Mouse (Mus musculus): ENCODE data around the gene Bco1. TPM values are rescaled to one million over a fixed set of nuclear protein-coding genes. Genes with fewer than 3 reads are reported as not detected.

The Bco1 gene
- polyA plus RNA-seq, 1 experiment from 2014 or later = 1.2 TPM

DNA sequence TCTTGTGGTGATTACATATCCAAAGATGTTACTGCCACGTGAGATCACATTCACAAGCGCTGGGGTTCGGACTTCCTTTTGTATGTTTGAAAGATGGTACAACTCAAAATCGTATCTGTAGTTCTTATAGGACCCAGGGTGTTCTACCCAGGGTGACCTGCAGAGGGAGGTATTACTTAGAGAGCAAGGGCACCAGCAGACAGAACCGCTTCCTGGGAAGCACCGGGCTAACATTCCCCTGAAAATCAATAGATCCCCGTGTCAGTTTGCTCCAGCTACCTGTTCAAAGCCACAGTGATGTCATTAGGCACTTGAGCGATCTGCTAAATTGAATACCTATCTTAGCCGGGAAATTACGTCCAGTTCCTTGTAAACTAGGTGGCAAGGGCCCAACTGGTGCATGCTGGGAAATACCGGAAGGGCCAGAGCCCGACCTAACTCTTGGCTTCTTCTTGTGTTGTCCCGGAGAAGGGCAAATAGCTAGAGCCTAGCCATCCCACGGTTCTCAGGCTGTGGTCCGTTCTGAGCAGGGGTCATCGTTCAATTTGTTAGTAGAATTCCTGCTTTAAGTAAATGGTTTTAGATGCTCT, 14.2 kb downstream of the Bco1 start:
- H3K4me3 ChIP-seq (replicated peaks; ENCODE audit: low read length) = no peak overlapping the region

DNA sequence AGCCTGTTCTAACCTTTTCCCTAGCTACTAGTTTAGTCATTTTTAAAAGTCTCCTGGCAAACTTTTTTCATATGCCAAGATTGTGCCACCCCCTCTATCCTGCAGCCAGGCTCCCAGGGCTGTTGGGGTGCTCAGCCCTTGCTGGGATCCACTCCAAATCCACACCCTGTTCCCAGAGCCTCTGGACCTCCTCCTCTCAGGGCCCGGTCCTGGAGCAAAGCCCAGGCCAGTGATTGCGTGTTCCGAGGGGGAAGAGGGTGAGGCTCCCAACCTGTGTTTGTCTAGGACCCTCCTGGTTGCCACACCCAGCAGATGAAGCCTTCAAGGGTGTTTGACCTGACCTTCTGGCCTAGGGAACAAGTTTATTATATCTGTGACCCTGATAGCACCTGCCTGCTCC, 16.0 kb downstream of the Bco1 start:
- peak overlapping the region; percentile 70 for H3K27ac ChIP-seq (ENCODE audit: low read length)
- H3K9me3 ChIP-seq (replicated peaks; ENCODE audit: control insufficient read depth, low read length) = 0 out of 2 replicates have a peak, but pooled peaks cover 5% of the 10 kb centered on the region
- no peaks in the 10 kb centered on the region for H3K27me3 ChIP-seq (ENCODE audit: control insufficient read depth, insufficient read depth, low read length)
- peaks cover 4% of the 10 kb centered on the region; the same call in 1 of the 2 replicates for H3K4me1 ChIP-seq (ENCODE audit: control insufficient read depth, insufficient read depth, low read length)
- H3K4me2 ChIP-seq (ENCODE audit: low read depth, low read length) = no peak overlapping the region
- 66% methylated on average over 3 of the region's 3 CpGs for WGBS
- H3K36me3 ChIP-seq (ENCODE audit: control insufficient read depth, insufficient read depth, low read length) = no peaks in the 10 kb centered on the region
- no peak for ATAC-seq (ENCODE audit: insufficient read depth, low FRiP score)
- no peak overlapping the region for H3K4me3 ChIP-seq (replicated peaks; ENCODE audit: low read length)
- no peak overlapping the region for H3K9ac ChIP-seq (ENCODE audit: low read length)

More for the DNA sequence above, 14.2 kb downstream of the Bco1 start:
- ATAC-seq (ENCODE audit: insufficient read depth, low FRiP score) = no peak
- Histone ChIP-seq H3K4me2 (ENCODE audit: low read depth, low read length) (no peak overlapping the region), H3K36me3 (ENCODE audit: control insufficient read depth, insufficient read depth, low read length) (no peaks in the 10 kb centered on the region), H3K27me3 (ENCODE audit: control insufficient read depth, insufficient read depth, low read length) (no peaks in the 10 kb centered on the region), H3K9me3 (replicated peaks; ENCODE audit: control insufficient read depth, low read length) (0 out of 2 replicates have a peak, but pooled peaks cover 5% of the 10 kb centered on the region), H3K9ac (ENCODE audit: low read length) (no peak overlapping the region), H3K27ac (ENCODE audit: low read length) (no peak overlapping the region), H3K4me1 (ENCODE audit: control insufficient read depth, insufficient read depth, low read length) (no peaks in the 10 kb centered on the region; the same call in 1 of the 2 replicates)
- 47% methylated on average over 16 of the region's 16 CpGs for WGBS

DNA sequence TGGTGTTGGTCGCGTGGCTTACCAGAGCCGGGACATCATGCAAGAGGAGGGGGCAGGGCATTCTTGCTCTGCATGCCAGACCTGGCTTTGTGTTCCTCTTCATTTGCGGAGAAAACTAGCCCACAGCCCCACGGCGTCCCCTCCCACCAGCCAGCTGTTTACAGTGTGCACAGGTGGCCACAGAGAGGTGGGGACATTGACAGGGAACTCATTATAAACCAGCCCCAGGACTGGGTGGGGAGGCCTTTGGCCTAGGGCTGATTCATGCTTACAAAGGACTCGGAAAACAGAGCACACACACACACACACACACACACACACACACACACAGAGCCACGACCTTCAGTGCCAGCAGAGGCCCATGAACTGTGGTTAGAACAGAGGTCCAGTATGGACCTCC, 16.6 kb downstream of the Bco1 start:
- H3K36me3 ChIP-seq (ENCODE audit: control insufficient read depth, insufficient read depth, low read length) = no peaks in the 10 kb centered on the region
- no peak overlapping the region for H3K4me2 ChIP-seq (ENCODE audit: low read depth, low read length)
- H3K27ac ChIP-seq (ENCODE audit: low read length) = peak overlapping the region; percentile 70
- peaks cover 4% of the 10 kb centered on the region; the same call in 1 of the 2 replicates for H3K4me1 ChIP-seq (ENCODE audit: control insufficient read depth, insufficient read depth, low read length)
- 0 out of 2 replicates have a peak, but pooled peaks cover 5% of the 10 kb centered on the region for H3K9me3 ChIP-seq (replicated peaks; ENCODE audit: control insufficient read depth, low read length)
- H3K9ac ChIP-seq (ENCODE audit: low read length) = no peak overlapping the region
- no peak overlapping the region for H3K4me3 ChIP-seq (replicated peaks; ENCODE audit: low read length)
- ATAC-seq (ENCODE audit: insufficient read depth, low FRiP score) = peak; percentile 85; the same call in 1 of the 2 replicates
- no peaks in the 10 kb centered on the region for H3K27me3 ChIP-seq (ENCODE audit: control insufficient read depth, insufficient read depth, low read length)
- WGBS = 45% methylated on average over 8 of the region's 8 CpGs

DNA sequence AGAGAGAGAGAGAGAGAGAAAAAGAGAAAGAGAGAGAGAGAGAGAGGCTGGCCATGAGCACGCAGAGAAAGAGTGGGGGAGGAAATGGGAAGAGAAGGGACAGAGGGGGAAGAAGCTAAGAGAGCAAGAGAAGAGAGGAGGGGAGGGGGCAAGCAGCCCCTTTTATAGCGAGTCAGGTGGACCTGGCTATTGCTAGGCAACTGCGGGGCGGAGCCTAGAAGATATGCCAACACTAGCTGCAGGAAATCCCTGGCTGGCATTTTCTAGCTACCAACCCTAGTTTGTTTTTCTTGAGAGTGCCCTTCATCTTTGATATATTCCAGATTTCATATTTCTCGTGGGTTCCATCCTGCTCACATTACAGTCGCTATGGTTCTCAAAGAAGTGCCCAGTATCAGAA, 19.4 kb downstream of the Bco1 start:
- Histone ChIP-seq H3K4me3 (replicated peaks; ENCODE audit: low read length) (no peak overlapping the region), H3K4me1 (ENCODE audit: control insufficient read depth, insufficient read depth, low read length) (peaks cover 8% of the 10 kb centered on the region; the same call in 1 of the 2 replicates), H3K27me3 (ENCODE audit: control insufficient read depth, insufficient read depth, low read length) (no peaks in the 10 kb centered on the region), H3K27ac (ENCODE audit: low read length) (peak overlapping the region; percentile 94), H3K9me3 (replicated peaks; ENCODE audit: control insufficient read depth, low read length) (no peaks in the 10 kb centered on the region), H3K36me3 (ENCODE audit: control insufficient read depth, insufficient read depth, low read length) (no peaks in the 10 kb centered on the region), H3K9ac (ENCODE audit: low read length) (no peak overlapping the region), H3K4me2 (ENCODE audit: low read depth, low read length) (peak overlapping the region; percentile 33; the same call in 1 of the 2 replicates)
- WGBS = 34% methylated on average over 6 of the region's 6 CpGs
- no peak for ATAC-seq (ENCODE audit: insufficient read depth, low FRiP score)

DNA sequence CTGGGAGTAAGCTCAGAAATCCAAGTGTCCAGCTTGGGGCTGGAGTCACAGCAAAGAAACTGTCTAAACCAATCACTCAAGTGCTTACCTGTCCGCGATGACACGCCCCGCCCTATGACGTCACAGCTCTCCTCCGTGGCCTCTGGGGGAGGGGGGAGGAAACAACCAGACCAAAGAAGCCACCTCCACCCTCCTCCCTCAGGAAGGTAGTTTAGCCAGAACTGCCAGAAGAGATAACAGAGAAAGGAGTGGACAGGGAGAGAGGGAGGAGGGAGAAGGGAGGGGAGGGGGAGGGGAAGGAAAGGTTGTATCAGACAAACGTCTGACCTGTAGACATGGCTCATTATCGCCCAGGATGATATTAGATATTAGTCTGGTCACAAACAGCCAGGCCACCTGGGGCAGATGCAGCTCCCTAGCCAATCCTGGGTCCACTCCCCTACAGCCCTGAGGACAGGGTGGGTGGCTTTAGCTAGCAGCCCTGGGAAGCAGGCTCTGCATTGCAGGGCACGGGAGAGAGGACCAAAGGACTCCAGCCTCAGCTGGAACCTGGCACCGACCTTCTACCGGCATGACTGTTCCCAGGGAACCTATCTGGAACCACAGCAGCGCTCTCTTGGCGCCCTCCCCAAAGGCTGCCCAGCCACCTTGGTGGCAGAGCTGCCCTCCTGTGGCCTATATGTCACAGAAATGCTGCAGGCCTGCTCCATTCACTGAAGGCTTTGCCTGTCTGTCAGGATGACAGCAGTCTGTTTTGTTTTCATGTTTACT, 20.2 kb downstream of the Bco1 start:
- no peaks in the 10 kb centered on the region for H3K36me3 ChIP-seq (ENCODE audit: control insufficient read depth, insufficient read depth, low read length)
- H3K9ac ChIP-seq (ENCODE audit: low read length) = no peak overlapping the region
- 16% methylated on average over 13 of the region's 13 CpGs for WGBS
- H3K4me3 ChIP-seq (replicated peaks; ENCODE audit: low read length) = no peak overlapping the region
- H3K27ac ChIP-seq (ENCODE audit: low read length) = peak overlapping the region; percentile 94
- H3K4me1 ChIP-seq (ENCODE audit: control insufficient read depth, insufficient read depth, low read length) = peaks cover 8% of the 10 kb centered on the region; the same call in 1 of the 2 replicates
- H3K4me2 ChIP-seq (ENCODE audit: low read depth, low read length) = peak overlapping the region; percentile 33; the same call in 1 of the 2 replicates
- H3K27me3 ChIP-seq (ENCODE audit: control insufficient read depth, insufficient read depth, low read length) = no peaks in the 10 kb centered on the region
- ATAC-seq (ENCODE audit: insufficient read depth, low FRiP score) = peak; percentile 68
- no peaks in the 10 kb centered on the region for H3K9me3 ChIP-seq (replicated peaks; ENCODE audit: control insufficient read depth, low read length)

DNA sequence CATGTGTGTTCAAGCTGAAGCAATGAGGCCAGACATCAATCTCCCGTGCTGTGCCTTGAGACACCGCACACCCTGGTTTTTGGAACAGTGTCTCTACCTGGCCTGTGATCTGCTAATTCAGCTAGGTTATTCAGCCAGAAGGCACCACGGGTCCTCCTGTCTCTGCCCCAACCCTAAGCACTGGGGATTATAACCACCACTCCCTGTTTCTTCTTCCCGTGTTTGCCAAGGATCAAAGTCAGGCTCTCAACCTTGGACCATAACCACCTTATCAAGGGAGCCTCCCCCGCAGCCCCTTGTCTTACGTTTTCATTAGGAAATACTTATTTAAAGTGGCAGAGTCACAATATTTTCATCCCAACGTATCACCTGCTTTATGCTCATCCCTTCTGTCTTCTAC, 20.9 kb downstream of the Bco1 start:
- no peak overlapping the region for H3K9ac ChIP-seq (ENCODE audit: low read length)
- 58% methylated on average over 7 of the region's 7 CpGs for WGBS
- H3K9me3 ChIP-seq (replicated peaks; ENCODE audit: control insufficient read depth, low read length) = no peaks in the 10 kb centered on the region
- no peak overlapping the region for H3K4me2 ChIP-seq (ENCODE audit: low read depth, low read length)
- no peaks in the 10 kb centered on the region for H3K27me3 ChIP-seq (ENCODE audit: control insufficient read depth, insufficient read depth, low read length)
- H3K4me1 ChIP-seq (ENCODE audit: control insufficient read depth, insufficient read depth, low read length) = peaks cover 8% of the 10 kb centered on the region; the same call in 1 of the 2 replicates
- H3K4me3 ChIP-seq (replicated peaks; ENCODE audit: low read length) = no peak overlapping the region
- peak overlapping the region; percentile 94 for H3K27ac ChIP-seq (ENCODE audit: low read length)
- H3K36me3 ChIP-seq (ENCODE audit: control insufficient read depth, insufficient read depth, low read length) = no peaks in the 10 kb centered on the region
- no peak for ATAC-seq (ENCODE audit: insufficient read depth, low FRiP score)

DNA sequence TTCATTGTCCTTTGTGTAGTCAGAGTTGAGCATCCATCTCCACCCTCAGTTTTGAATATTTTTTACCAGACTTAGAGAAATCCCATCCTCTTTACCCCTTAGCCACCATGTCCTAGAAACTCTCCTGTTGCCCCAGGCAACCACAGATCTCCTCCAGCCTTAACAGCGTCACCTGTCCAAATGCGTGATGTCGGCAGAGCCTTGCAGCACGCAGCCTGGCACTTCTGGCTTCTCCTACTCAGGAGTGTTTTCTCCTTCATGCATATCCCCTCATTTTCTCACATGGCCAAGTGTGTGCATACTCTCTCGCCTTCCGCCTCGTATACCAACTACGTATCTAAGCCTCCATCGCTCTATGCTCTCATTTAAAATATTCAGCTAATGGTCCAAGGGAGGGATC, 22.8 kb downstream of the Bco1 start:
- Histone ChIP-seq H3K27me3 (ENCODE audit: control insufficient read depth, insufficient read depth, low read length) (no peaks in the 10 kb centered on the region), H3K4me1 (ENCODE audit: control insufficient read depth, insufficient read depth, low read length) (peaks cover 8% of the 10 kb centered on the region; the same call in 1 of the 2 replicates), H3K4me3 (replicated peaks; ENCODE audit: low read length) (no peak overlapping the region), H3K4me2 (ENCODE audit: low read depth, low read length) (no peak overlapping the region), H3K27ac (ENCODE audit: low read length) (no peak overlapping the region), H3K9ac (ENCODE audit: low read length) (no peak overlapping the region), H3K9me3 (replicated peaks; ENCODE audit: control insufficient read depth, low read length) (no peaks in the 10 kb centered on the region), H3K36me3 (ENCODE audit: control insufficient read depth, insufficient read depth, low read length) (no peaks in the 10 kb centered on the region)
- WGBS = 88% methylated on average over 9 of the region's 9 CpGs
- no peak for ATAC-seq (ENCODE audit: insufficient read depth, low FRiP score)

DNA sequence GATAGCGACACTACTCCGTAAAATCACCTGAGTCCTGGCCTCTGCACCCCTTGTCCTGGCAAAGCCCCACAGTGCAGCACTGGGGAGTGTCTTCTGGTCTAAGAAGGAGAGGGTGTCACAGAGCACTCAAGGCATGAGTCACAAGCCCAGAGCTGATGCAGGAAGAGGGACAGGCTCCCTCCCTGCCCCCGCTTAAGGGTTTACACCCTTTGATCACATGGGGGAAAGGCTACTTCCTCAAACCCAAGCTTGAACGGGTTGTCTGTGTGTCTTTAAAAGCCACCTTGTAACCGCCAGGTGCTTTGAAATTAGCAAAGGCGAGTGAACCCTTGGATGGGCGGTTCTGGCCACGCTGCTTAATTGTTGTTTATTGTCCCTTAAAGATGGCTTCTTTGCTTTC, 25.6 kb downstream of the Bco1 start:
- H3K4me3 ChIP-seq (replicated peaks; ENCODE audit: low read length) = no peak overlapping the region
- H3K36me3 ChIP-seq (ENCODE audit: control insufficient read depth, insufficient read depth, low read length) = no peaks in the 10 kb centered on the region
- no peaks in the 10 kb centered on the region for H3K27me3 ChIP-seq (ENCODE audit: control insufficient read depth, insufficient read depth, low read length)
- peak; percentile 83 for ATAC-seq (ENCODE audit: insufficient read depth, low FRiP score)
- H3K27ac ChIP-seq (ENCODE audit: low read length) = peak overlapping the region; percentile 89
- 0 out of 2 replicates have a peak overlapping the region, but pooled peaks have one; percentile 21 for H3K9ac ChIP-seq (ENCODE audit: low read length)
- WGBS = 49% methylated on average over 8 of the region's 8 CpGs
- H3K4me1 ChIP-seq (ENCODE audit: control insufficient read depth, insufficient read depth, low read length) = peaks cover 3% of the 10 kb centered on the region; the same call in 1 of the 2 replicates
- no peaks in the 10 kb centered on the region for H3K9me3 ChIP-seq (replicated peaks; ENCODE audit: control insufficient read depth, low read length)
- no peak overlapping the region for H3K4me2 ChIP-seq (ENCODE audit: low read depth, low read length)

Data from stomach, embryonic 16.5 days (tissue).